Mouse (Mus musculus) hindbrain, embryonic 16.5 days (tissue): ENCODE measurements around the gene Zfp651. TPM values are rescaled to one million over a fixed set of nuclear protein-coding genes. Genes with fewer than 3 reads are reported as not detected.

Experiments
- ATAC-seq: fragments of 200-750 bp; cut with Nextera tagmentation; 2 replicates; pipeline ENCODE4 v1.8.0; 2017; ENCODE audit warnings: moderate TSS enrichment, moderate library complexity
- H3K27ac ChIP-seq: fragments of 300-500 bp; sonication (generic); 2 replicates; pipeline ENCODE4 v1.5.1; 2014; ENCODE audit warnings: low read depth, mild to moderate bottlenecking, control low read depth, low read length, moderate library complexity
- H3K27me3 ChIP-seq: fragments of 300-500 bp; sonication (generic); replicated peaks from 2 replicates; pipeline ENCODE4 v1.6.1; 2014; ENCODE audit warnings: low read length; ENCODE audit not compliant: control insufficient read depth, insufficient read depth
- H3K36me3 ChIP-seq: fragments of 300-500 bp; sonication (generic); 2 replicates; pipeline ENCODE4 v1.6.1; 2014; ENCODE audit warnings: mild to moderate bottlenecking, low read length, moderate library complexity, mixed read lengths; ENCODE audit not compliant: control insufficient read depth, insufficient read depth
- H3K4me1 ChIP-seq: fragments of 300-500 bp; sonication (generic); 2 replicates; pipeline ENCODE4 v1.6.1; 2014; ENCODE audit warnings: low read depth, low read length; ENCODE audit not compliant: control insufficient read depth, insufficient read depth
- H3K4me2 ChIP-seq: fragments of 300-500 bp; sonication (generic); 2 replicates; pipeline ENCODE4 v1.6.1; 2014; ENCODE audit warnings: mild to moderate bottlenecking, low read length, control low read depth, moderate library complexity
- H3K4me3 ChIP-seq: fragments of 300-500 bp; sonication (generic); 2 replicates; pipeline ENCODE4 v1.5.1; 2014; ENCODE audit warnings: mild to moderate bottlenecking, low read length, control low read depth, moderate library complexity
- H3K9ac ChIP-seq: fragments of 300-500 bp; sonication (generic); 2 replicates; pipeline ENCODE4 v1.6.1; 2014; ENCODE audit warnings: low read depth, mild to moderate bottlenecking, control low read depth, low read length, moderate library complexity
- H3K9me3 ChIP-seq: fragments of 300-500 bp; sonication (generic); 2 replicates; pipeline ENCODE4 v1.6.1; 2014; ENCODE audit warnings: mild to moderate bottlenecking, low read length, moderate library complexity; ENCODE audit not compliant: control insufficient read depth
- WGBS: fragments of 180-500 bp; shearing (Covaris S2); extraction: QIAGEN DNeasy Blood & Tissue Kit; methylation state at CpG from one replicate; pipeline ENCODE4 v1.1.7; 2014; 5-methylcytosine and 5-hydroxymethylcytosine counted together
- polyA plus RNA-seq: library from polyadenylated mRNA; unstranded; fragments of >200 nt; fragmentation: Nextera tagmentation; extraction: Ambion mirVana; gene quantifications from 2 replicates; pipeline ENCODE4 v1.2.1, GENCODE M21; 2015

Zfp651 gene
- polyA plus RNA-seq, 1 experiment from 2014 or later: 15.0 TPM

- Histone ChIP-seq H3K9ac (no peak overlapping the region), H3K36me3 (no peaks in the 10 kb centered on the region)
- ATAC-seq: no peak
Measured at GRCm38 (mm10) chr9:121798887-121799520, 39.9 kb downstream of the Zfp651 start.

GRCm38 (mm10) chr9:121802747-121803146 lies 43.6 kb downstream of the Zfp651 start:
- 80% methylated on average over 7 of the region's 7 CpGs for WGBS
- Histone ChIP-seq H3K27ac (no peak overlapping the region), H3K4me3 (no peak overlapping the region), H3K4me1 (peaks cover 2% of the 10 kb centered on the region; the same call in 1 of the 2 replicates), H3K4me2 (no peak overlapping the region), H3K36me3 (no peaks in the 10 kb centered on the region), H3K9me3 (no peaks in the 10 kb centered on the region), H3K9ac (no peak overlapping the region), H3K27me3 (no peaks in the 10 kb centered on the region)
- no peak for ATAC-seq

More at GRCm38 (mm10) chr9:121798887-121799520, 39.9 kb downstream of the Zfp651 start:
- H3K27me3 ChIP-seq: no peaks in the 10 kb centered on the region
- no peak overlapping the region for H3K4me2 ChIP-seq
- H3K27ac ChIP-seq: no peak overlapping the region
- H3K4me3 ChIP-seq: no peak overlapping the region
- 49% methylated on average over 6 of the region's 6 CpGs for WGBS
- no peaks in the 10 kb centered on the region for H3K9me3 ChIP-seq
- H3K4me1 ChIP-seq: no peaks in the 10 kb centered on the region; the same call in 1 of the 2 replicates

- Histone ChIP-seq H3K27ac (no peak overlapping the region), H3K4me3 (no peak overlapping the region), H3K9ac (no peak overlapping the region), H3K27me3 (no peaks in the 10 kb centered on the region), H3K9me3 (no peaks in the 10 kb centered on the region), H3K4me2 (no peak overlapping the region), H3K4me1 (peaks cover 18% of the 10 kb centered on the region), H3K36me3 (no peaks in the 10 kb centered on the region)
- no peak for ATAC-seq
- 57% methylated on average over 1 of the region's 1 CpGs for WGBS
Measured at GRCm38 (mm10) chr9:121807546-121807945, 48.4 kb downstream of the Zfp651 start.

- Histone ChIP-seq H3K9me3 (no peaks in the 10 kb centered on the region), H3K27ac (no peak overlapping the region), H3K4me2 (no peak overlapping the region), H3K36me3 (no peaks in the 10 kb centered on the region), H3K4me3 (no peak overlapping the region), H3K27me3 (no peaks in the 10 kb centered on the region), H3K9ac (no peak overlapping the region), H3K4me1 (peaks cover 18% of the 10 kb centered on the region)
- ATAC-seq: no peak
- 54% methylated on average over 7 of the region's 7 CpGs for WGBS
Measured at GRCm38 (mm10) chr9:121807947-121808346, 48.8 kb downstream of the Zfp651 start.

- no peaks in the 10 kb centered on the region for H3K27me3 ChIP-seq
- no peaks in the 10 kb centered on the region for H3K36me3 ChIP-seq
- no peak overlapping the region for H3K4me3 ChIP-seq
- no peaks in the 10 kb centered on the region for H3K9me3 ChIP-seq
- H3K4me2 ChIP-seq: no peak overlapping the region
- WGBS: 49% methylated on average over 3 of the region's 3 CpGs
- H3K27ac ChIP-seq: no peak overlapping the region
- H3K9ac ChIP-seq: no peak overlapping the region
- H3K4me1 ChIP-seq: peaks cover 18% of the 10 kb centered on the region
- ATAC-seq: 0 out of 2 replicates have a peak, but pooled peaks have one; percentile 7
Measured at GRCm38 (mm10) chr9:121808511-121808910, 49.4 kb downstream of the Zfp651 start.

- Histone ChIP-seq H3K27me3 (no peaks in the 10 kb centered on the region), H3K9me3 (no peaks in the 10 kb centered on the region), H3K4me3 (no peak overlapping the region), H3K9ac (peak overlapping the region; percentile 0; the same call in 1 of the 2 replicates), H3K27ac (peak overlapping the region; percentile 68), H3K36me3 (no peaks in the 10 kb centered on the region), H3K4me1 (peaks cover 18% of the 10 kb centered on the region), H3K4me2 (no peak overlapping the region)
- WGBS: 10% methylated on average over 15 of the region's 15 CpGs
- peak; percentile 85 for ATAC-seq
Measured at GRCm38 (mm10) chr9:121810081-121810821, 51.1 kb downstream of the Zfp651 start.

- Histone ChIP-seq H3K36me3 (no peaks in the 10 kb centered on the region), H3K4me2 (no peak overlapping the region), H3K27ac (no peak overlapping the region), H3K4me3 (no peak overlapping the region), H3K9ac (no peak overlapping the region), H3K27me3 (no peaks in the 10 kb centered on the region), H3K4me1 (peaks cover 11% of the 10 kb centered on the region), H3K9me3 (no peaks in the 10 kb centered on the region)
- no peak for ATAC-seq
- WGBS: 83% methylated on average over 6 of the region's 6 CpGs
Measured at GRCm38 (mm10) chr9:121815183-121815582, 56.1 kb downstream of the Zfp651 start.

- no peak overlapping the region for H3K9ac ChIP-seq
- H3K27ac ChIP-seq: peak overlapping the region; percentile 57; the same call in 1 of the 2 replicates
Measured at GRCm38 (mm10) chr9:121819073-121819770, 60.1 kb downstream of the Zfp651 start.

More at GRCm38 (mm10) chr9:121819073-121819770, 60.1 kb downstream of the Zfp651 start:
- ATAC-seq: no peak
- H3K9me3 ChIP-seq: no peaks in the 10 kb centered on the region
- H3K4me1 ChIP-seq: peaks cover 11% of the 10 kb centered on the region
- no peak overlapping the region for H3K4me3 ChIP-seq
- H3K36me3 ChIP-seq: no peaks in the 10 kb centered on the region
- no peak overlapping the region for H3K4me2 ChIP-seq
- no peaks in the 10 kb centered on the region for H3K27me3 ChIP-seq
- WGBS: 73% methylated on average over 9 of the region's 9 CpGs
